Mouse (Mus musculus): Measurements from ENCODE around the gene Acsm5. TPM values are rescaled to one million over a fixed set of nuclear protein-coding genes. Genes with fewer than 3 reads are reported as not detected.

Acsm5 gene
- polyA plus RNA-seq (2016; fragmentation: Nextera tagmentation; extraction: Ambion mirVana) = not detected in 2 replicates

GRCm38 (mm10) chr7:119519163-119519562, at the start of gene Acsm5:
Acsm5 (plus strand) TSS chr7:119519463.
- Histone ChIP-seq H3K27ac (no peak within 1 kb of the TSS), H3K27me3 (replicated peaks) (no peaks in the 10 kb centered on the region), H3K4me2 (replicated peaks) (no peak within 1 kb of the TSS), H3K4me1 (no peaks in the 10 kb centered on the region), H3K9ac (no peak within 1 kb of the TSS), H3K36me3 (no peaks in the 10 kb centered on the region), H3K9me3 (no peaks in the 10 kb centered on the region), H3K4me3 (no peak within 1 kb of the TSS)
- no peak for ATAC-seq (ENCODE audit: low FRiP score, low read depth)
- WGBS = 75% methylated on average over 5 of the region's 5 CpGs

- Histone ChIP-seq H3K4me1 (no peaks in the 10 kb centered on the region), H3K4me3 (no peak overlapping the region), H3K9ac (no peak overlapping the region), H3K27ac (no peak overlapping the region), H3K27me3 (replicated peaks) (no peaks in the 10 kb centered on the region), H3K36me3 (no peaks in the 10 kb centered on the region), H3K4me2 (replicated peaks) (no peak overlapping the region), H3K9me3 (no peaks in the 10 kb centered on the region)
- ATAC-seq (ENCODE audit: low FRiP score, low read depth) = no peak
- WGBS = 79% methylated on average over 33 of the region's 33 CpGs
These were observed 42.5 kb upstream of the Acsm5 start for GRCm38 (mm10) chr7:119476500-119477389.

- H3K36me3 ChIP-seq = no peaks in the 10 kb centered on the region
- no peaks in the 10 kb centered on the region for H3K27me3 ChIP-seq (replicated peaks)
- H3K4me3 ChIP-seq = no peak within 1 kb of the TSS
- H3K4me2 ChIP-seq (replicated peaks) = no peak within 1 kb of the TSS
- H3K4me1 ChIP-seq = no peaks in the 10 kb centered on the region
- H3K9me3 ChIP-seq = no peaks in the 10 kb centered on the region
- H3K27ac ChIP-seq = no peak within 1 kb of the TSS
- no peak for ATAC-seq (ENCODE audit: low FRiP score, low read depth)
- no peak within 1 kb of the TSS for H3K9ac ChIP-seq
These were observed 40.0 kb upstream of the Acsm5 start, which contains the start of gene Umod for GRCm38 (mm10) chr7:119479256-119479655. Umod (minus strand) TSS chr7:119479282.

GRCm38 (mm10) chr7:119484154-119484553, 35.1 kb upstream of the Acsm5 start:
- Histone ChIP-seq H3K4me1 (no peaks in the 10 kb centered on the region), H3K4me2 (replicated peaks) (no peak overlapping the region), H3K27ac (no peak overlapping the region), H3K36me3 (no peaks in the 10 kb centered on the region), H3K27me3 (replicated peaks) (no peaks in the 10 kb centered on the region), H3K9me3 (no peaks in the 10 kb centered on the region), H3K9ac (no peak overlapping the region), H3K4me3 (no peak overlapping the region)
- no peak for ATAC-seq (ENCODE audit: low FRiP score, low read depth)
- 87% methylated on average over 4 of the region's 4 CpGs for WGBS

GRCm38 (mm10) chr7:119486683-119487082, 32.6 kb upstream of the Acsm5 start:
- Histone ChIP-seq H3K36me3 (no peaks in the 10 kb centered on the region), H3K9ac (no peak overlapping the region), H3K4me1 (no peaks in the 10 kb centered on the region), H3K9me3 (no peaks in the 10 kb centered on the region), H3K27me3 (replicated peaks) (no peaks in the 10 kb centered on the region), H3K4me3 (no peak overlapping the region), H3K4me2 (replicated peaks) (no peak overlapping the region), H3K27ac (no peak overlapping the region)
- ATAC-seq (ENCODE audit: low FRiP score, low read depth) = no peak
- WGBS = 87% methylated on average over 5 of the region's 5 CpGs

- Histone ChIP-seq H3K27ac (no peak overlapping the region), H3K4me3 (no peak overlapping the region), H3K27me3 (replicated peaks) (no peaks in the 10 kb centered on the region), H3K4me2 (replicated peaks) (no peak overlapping the region), H3K9ac (no peak overlapping the region), H3K4me1 (no peaks in the 10 kb centered on the region), H3K36me3 (no peaks in the 10 kb centered on the region), H3K9me3 (no peaks in the 10 kb centered on the region)
- ATAC-seq (ENCODE audit: low FRiP score, low read depth) = no peak
- WGBS = 87% methylated on average over 4 of the region's 4 CpGs
These were observed 29.1 kb upstream of the Acsm5 start for GRCm38 (mm10) chr7:119490041-119490780.

GRCm38 (mm10) chr7:119511143-119511542, 8.1 kb upstream of the Acsm5 start:
- WGBS = 89% methylated on average over 4 of the region's 4 CpGs
- ATAC-seq (ENCODE audit: low FRiP score, low read depth) = no peak
- Histone ChIP-seq H3K36me3 (no peaks in the 10 kb centered on the region), H3K4me1 (no peaks in the 10 kb centered on the region), H3K4me2 (replicated peaks) (no peak overlapping the region), H3K9me3 (no peaks in the 10 kb centered on the region), H3K27ac (no peak overlapping the region), H3K4me3 (no peak overlapping the region), H3K9ac (no peak overlapping the region), H3K27me3 (replicated peaks) (no peaks in the 10 kb centered on the region)

GRCm38 (mm10) chr7:119513056-119513455, 6.2 kb upstream of the Acsm5 start:
- Histone ChIP-seq H3K4me3 (no peak overlapping the region), H3K27me3 (replicated peaks) (no peaks in the 10 kb centered on the region), H3K9ac (no peak overlapping the region), H3K4me2 (replicated peaks) (no peak overlapping the region), H3K9me3 (no peaks in the 10 kb centered on the region), H3K27ac (no peak overlapping the region), H3K36me3 (no peaks in the 10 kb centered on the region), H3K4me1 (no peaks in the 10 kb centered on the region)
- WGBS = 31% methylated on average over 7 of the region's 7 CpGs
- ATAC-seq (ENCODE audit: low FRiP score, low read depth) = no peak

GRCm38 (mm10) chr7:119515492-119516271, 3.6 kb upstream of the Acsm5 start:
- Histone ChIP-seq H3K4me1 (no peaks in the 10 kb centered on the region), H3K27me3 (replicated peaks) (no peaks in the 10 kb centered on the region), H3K27ac (no peak overlapping the region), H3K4me3 (no peak overlapping the region), H3K9ac (no peak overlapping the region), H3K9me3 (no peaks in the 10 kb centered on the region), H3K4me2 (replicated peaks) (no peak overlapping the region), H3K36me3 (no peaks in the 10 kb centered on the region)
- ATAC-seq (ENCODE audit: low FRiP score, low read depth) = 0 out of 2 replicates have a peak, but pooled peaks have one; percentile 25
- WGBS = 77% methylated on average over 10 of the region's 10 CpGs

- no peak for ATAC-seq (ENCODE audit: low FRiP score, low read depth)
- Histone ChIP-seq H3K9me3 (no peaks in the 10 kb centered on the region), H3K27ac (no peak overlapping the region), H3K36me3 (no peaks in the 10 kb centered on the region), H3K4me2 (replicated peaks) (no peak overlapping the region), H3K4me1 (no peaks in the 10 kb centered on the region), H3K27me3 (replicated peaks) (no peaks in the 10 kb centered on the region), H3K4me3 (no peak overlapping the region), H3K9ac (no peak overlapping the region)
- 85% methylated on average over 7 of the region's 7 CpGs for WGBS
These were observed 3.0 kb upstream of the Acsm5 start for GRCm38 (mm10) chr7:119516272-119516558.

- H3K4me2 ChIP-seq (replicated peaks) = no peak overlapping the region
- H3K27me3 ChIP-seq (replicated peaks) = no peaks in the 10 kb centered on the region
- 52% methylated on average over 5 of the region's 5 CpGs for WGBS
- H3K9ac ChIP-seq = no peak overlapping the region
- no peaks in the 10 kb centered on the region for H3K9me3 ChIP-seq
- no peaks in the 10 kb centered on the region for H3K36me3 ChIP-seq
- no peak overlapping the region for H3K27ac ChIP-seq
- ATAC-seq (ENCODE audit: low FRiP score, low read depth) = no peak
- no peak overlapping the region for H3K4me3 ChIP-seq
- H3K4me1 ChIP-seq = no peaks in the 10 kb centered on the region
These were observed 391 bp downstream of the Acsm5 start for GRCm38 (mm10) chr7:119519654-119520053.

GRCm38 (mm10) chr7:119521816-119522215, 2.6 kb downstream of the Acsm5 start:
- WGBS = 84% methylated on average over 3 of the region's 3 CpGs
- ATAC-seq (ENCODE audit: low FRiP score, low read depth) = no peak

More at GRCm38 (mm10) chr7:119521816-119522215, 2.6 kb downstream of the Acsm5 start:
- Histone ChIP-seq H3K36me3 (no peaks in the 10 kb centered on the region), H3K9ac (no peak overlapping the region), H3K27ac (no peak overlapping the region), H3K4me3 (no peak overlapping the region), H3K4me1 (no peaks in the 10 kb centered on the region), H3K27me3 (replicated peaks) (no peaks in the 10 kb centered on the region), H3K9me3 (no peaks in the 10 kb centered on the region), H3K4me2 (replicated peaks) (no peak overlapping the region)
